Mouse (Mus musculus) monocyte, adult 59 days (primary cell): ENCODE results near the gene AL731706.2. TPM values are rescaled to one million over a fixed set of nuclear protein-coding genes. Genes with fewer than 3 reads are reported as not detected.

ENCODE experiments used
- total RNA-seq, 2 experiments: library from RNA; stranded (reverse); gene quantifications; one replicate each; pipeline ENCODE4 v1.2.4; 2023

AL731706.2 gene
- 10 to 100 TPM in 1 of 2 experiments, not detected in 1; 12.3 TPM for total RNA-seq

DNA sequence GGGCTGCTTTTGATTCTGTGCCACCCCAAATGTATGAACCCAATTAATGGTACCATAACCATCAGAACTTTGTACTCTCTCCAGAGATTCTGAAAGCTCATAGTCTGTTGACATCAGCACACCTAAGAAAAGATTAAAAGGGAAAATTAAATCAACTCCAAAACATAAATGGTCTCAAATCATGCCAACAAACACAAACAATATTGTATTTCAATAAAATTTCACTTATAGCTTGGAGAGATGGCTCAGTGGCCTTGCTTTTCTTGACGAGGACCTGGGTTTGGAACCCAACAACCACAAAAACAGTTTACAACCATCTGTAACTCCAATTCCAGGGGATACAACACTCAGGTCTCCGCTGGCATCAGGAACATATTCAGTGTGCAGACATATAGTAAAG lies at the start of gene AL731706.2:
TSS of gene AL731706.2 (minus strand) at position 101 of the 400 bp plus-strand sequence.

DNA sequence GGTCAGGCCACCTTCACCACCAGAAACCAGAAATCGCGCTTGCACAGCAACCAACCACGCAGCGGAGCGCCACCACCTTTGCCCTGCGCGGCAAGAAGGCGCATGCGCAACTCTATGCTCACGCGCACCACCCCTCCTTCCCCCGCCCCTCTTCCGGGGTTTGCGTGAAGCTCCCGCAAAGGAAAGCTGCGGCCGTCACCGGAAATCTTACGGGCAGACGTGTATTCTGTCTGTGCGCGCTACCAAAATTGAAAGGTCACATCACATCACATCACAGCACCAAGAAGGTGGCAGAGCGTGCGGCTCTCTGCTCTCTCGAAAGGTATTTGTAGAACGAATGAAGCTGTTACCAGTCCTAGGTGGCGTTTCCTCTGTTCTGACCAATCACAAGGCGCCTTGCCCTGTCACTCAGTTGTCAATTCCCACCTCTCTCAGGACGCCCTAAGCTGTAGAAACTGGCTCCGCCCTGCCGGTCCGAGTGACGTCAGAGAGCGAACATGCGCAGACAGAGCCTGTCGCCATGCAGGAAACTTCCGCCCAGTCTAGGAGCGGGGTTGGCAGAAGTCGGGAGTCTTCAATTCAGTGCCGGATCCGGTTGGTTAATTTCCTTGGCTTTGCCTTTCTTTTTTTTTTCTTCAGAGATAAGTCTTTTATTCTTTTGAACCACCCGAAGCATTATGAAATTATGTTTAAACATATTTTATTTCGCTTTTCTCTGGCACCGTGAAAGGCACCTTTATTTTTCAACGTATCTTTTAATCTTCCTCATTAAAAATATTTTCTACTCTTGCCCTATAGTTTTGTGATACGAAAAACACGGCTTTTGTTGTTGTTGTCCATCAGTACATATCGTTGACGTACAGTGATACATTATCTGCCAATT lies 5.8 kb upstream of the AL731706.2 start, which contains the start of the genes Slx4ip, AL731706.1 and Mkks:
TSS of gene Slx4ip (plus strand) at position 151 of the 883 bp plus-strand sequence.
TSS of gene AL731706.1 (minus strand) at position 322 of the 883 bp plus-strand sequence.
TSS of gene Mkks (minus strand) at position 322 of the 883 bp plus-strand sequence.

Other genes starting within 250 kb of the AL731706.2 start
- gene Snap25, start 172.2 kb downstream of the AL731706.2 start, total RNA-seq, result not detected
- gene Slx4ip, start 5.5 kb upstream of the AL731706.2 start, total RNA-seq, result 1 to 10 TPM; 5.1 to 7.6 TPM
- gene AL731706.1, start 5.7 kb upstream of the AL731706.2 start, total RNA-seq, result 1 to 10 TPM; 4.4 to 8.4 TPM
- 1 to 10 TPM; 3.2 to 8.2 TPM for gene Mkks, start 5.7 kb upstream of the AL731706.2 start, total RNA-seq
- 10 to 100 TPM; 13.4 to 14.9 TPM for gene Jag1, start 231.0 kb upstream of the AL731706.2 start, total RNA-seq